Mouse (Mus musculus) hindbrain, postnatal 0 days (tissue): ENCODE measurements at regions not wholly inside any gene's neighbourhood (a gene's known extent, or its start where the extent isn't known, plus 50 kb on each side); places are given as distances from the start of the nearest gene placed in this dataset.

Experiments used
- ATAC-seq: fragments of 200-750 bp; cut with Nextera tagmentation; 2 replicates; pipeline ENCODE4 v1.8.0; 2017; ENCODE audit warnings: mild to moderate bottlenecking, moderate TSS enrichment, moderate library complexity
- DNase-seq: peaks from one replicate; pipeline ENCODE4 v3.0.0-alpha.2; 2015; ENCODE audit warnings: low spot score
- H3K27ac ChIP-seq: fragments of 300-500 bp; sonication (generic); 2 replicates; pipeline ENCODE4 v1.5.1; 2014; ENCODE audit warnings: mild to moderate bottlenecking
- H3K27me3 ChIP-seq: fragments of 300-500 bp; sonication (generic); 2 replicates; pipeline ENCODE4 v1.6.1; 2014; ENCODE audit warnings: low read length, mixed read lengths; ENCODE audit not compliant: insufficient read depth
- H3K36me3 ChIP-seq: fragments of 300-500 bp; sonication (generic); 2 replicates; pipeline ENCODE4 v1.6.1; 2014; ENCODE audit warnings: low read length, mixed read lengths; ENCODE audit not compliant: insufficient read depth
- H3K4me1 ChIP-seq: fragments of 300-500 bp; sonication (generic); 2 replicates; pipeline ENCODE4 v1.6.1; 2014; ENCODE audit warnings: antibody characterized with exemption, low read length, mixed read lengths; ENCODE audit not compliant: insufficient read depth
- H3K4me2 ChIP-seq: fragments of 300-500 bp; sonication (generic); 2 replicates; pipeline ENCODE4 v1.6.1; 2014; ENCODE audit warnings: low read depth, mild to moderate bottlenecking, low read length, moderate library complexity, mixed read lengths
- H3K4me3 ChIP-seq: fragments of 300-500 bp; sonication (generic); 2 replicates; pipeline ENCODE4 v1.5.1; 2014; ENCODE audit warnings: low read length
- H3K9ac ChIP-seq: fragments of 300-500 bp; sonication (generic); replicated peaks from 2 replicates; pipeline ENCODE4 v1.6.1; 2014; ENCODE audit warnings: mild to moderate bottlenecking, low read length, moderate library complexity, mixed read lengths
- H3K9me3 ChIP-seq: fragments of 300-500 bp; sonication (generic); 2 replicates; pipeline ENCODE4 v1.6.1; 2016; ENCODE audit warnings: low read length, mixed read lengths
- CTCF ChIP-seq: IDR thresholded peaks from 2 replicates; pipeline ENCODE4 v1.5.1; 2016; ENCODE audit warnings: antibody characterized with exemption, control low read depth, low read depth
- WGBS: fragments of 180-500 bp; shearing (Covaris S2); extraction: QIAGEN DNeasy Blood & Tissue Kit; methylation state at CpG from one replicate; pipeline ENCODE4 v1.1.7; 2014; 5-methylcytosine and 5-hydroxymethylcytosine counted together

DNA sequence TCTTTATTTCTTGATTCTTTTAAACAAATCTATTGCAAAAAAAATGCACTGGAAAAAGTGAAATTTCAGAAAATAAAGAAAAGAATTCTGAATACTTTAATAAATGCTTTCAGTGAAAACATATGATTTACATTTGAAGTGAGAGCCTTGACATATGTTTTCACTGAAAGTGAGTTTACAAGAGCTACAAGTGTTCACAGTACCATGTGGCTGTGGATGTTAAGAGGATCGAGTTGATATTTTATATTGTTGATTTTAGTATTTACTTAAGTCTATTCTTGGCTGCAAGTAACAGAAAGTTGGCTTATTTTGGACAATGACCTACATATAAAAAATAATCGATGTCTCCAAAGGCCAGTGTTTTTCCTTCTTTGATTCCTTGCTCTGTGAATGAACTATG, 607.2 kb downstream of the 1190002N15Rik start:
- Histone ChIP-seq H3K27ac (no peak overlapping the region), H3K4me3 (no peak overlapping the region), H3K27me3 (no peaks in the 10 kb centered on the region), H3K4me2 (no peak overlapping the region), H3K4me1 (no peaks in the 10 kb centered on the region), H3K9me3 (peaks cover 3% of the 10 kb centered on the region; the same call in 1 of the 2 replicates), H3K9ac (no peak overlapping the region), H3K36me3 (no peaks in the 10 kb centered on the region)
- TF ChIP-seq CTCF, result no peak
- no peak for ATAC-seq
- 84% methylated on average over 2 of the region's 2 CpGs for WGBS
- DNase-seq, result no peak

DNA sequence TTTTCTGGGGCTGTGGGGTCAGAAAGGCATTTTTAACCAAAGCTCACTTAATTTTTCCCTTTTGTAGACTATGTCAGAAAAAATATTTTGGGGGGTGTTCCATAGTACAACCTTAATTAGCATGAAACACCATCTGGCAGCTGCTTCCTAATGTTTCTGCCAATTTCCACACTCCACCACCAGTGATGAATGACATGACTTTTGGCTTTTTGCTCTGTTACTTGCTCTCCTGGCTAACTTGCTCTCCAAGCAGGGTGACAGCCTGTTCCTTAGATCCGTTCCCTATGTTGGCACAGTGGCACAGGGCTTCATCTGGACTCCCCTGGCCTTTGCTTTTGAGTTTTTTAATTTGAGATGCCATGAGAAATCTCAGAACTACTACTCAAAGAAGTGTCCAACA, 648.6 kb downstream of the 1190002N15Rik start:
- ATAC-seq, result 0 out of 2 replicates have a peak, but pooled peaks have one; percentile 32

DNA sequence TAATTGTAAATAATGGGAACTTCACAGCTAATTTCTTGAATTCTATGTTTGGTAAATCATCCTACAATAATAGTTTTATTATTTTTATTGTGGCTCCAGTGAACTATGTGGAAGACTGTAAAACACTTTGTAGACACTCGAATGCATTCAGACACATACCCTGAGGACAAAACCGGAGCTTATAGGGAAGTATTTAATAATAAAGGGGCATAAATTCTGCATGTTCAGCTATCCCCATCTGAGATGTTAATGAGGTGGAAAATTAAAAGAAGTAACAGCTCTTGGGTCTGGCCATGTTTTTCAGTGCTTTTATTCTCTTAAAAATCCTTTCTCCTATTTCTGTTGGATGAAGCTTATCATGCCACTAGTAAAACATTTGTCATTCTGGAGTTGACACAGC, 657.8 kb downstream of the 1190002N15Rik start:
- no peak overlapping the region for H3K9ac ChIP-seq
- H3K4me2 ChIP-seq, result no peak overlapping the region
- 39% methylated on average over 2 of the region's 2 CpGs for WGBS
- no peak for DNase-seq
- H3K9me3 ChIP-seq, result no peaks in the 10 kb centered on the region
- H3K36me3 ChIP-seq, result no peaks in the 10 kb centered on the region
- H3K4me1 ChIP-seq, result no peaks in the 10 kb centered on the region
- TF ChIP-seq CTCF, result no peak
- ATAC-seq, result no peak
- H3K4me3 ChIP-seq, result no peak overlapping the region
- no peak overlapping the region for H3K27ac ChIP-seq
- H3K27me3 ChIP-seq, result no peaks in the 10 kb centered on the region

More for the DNA sequence above, 648.6 kb downstream of the 1190002N15Rik start:
- Histone ChIP-seq H3K9ac (no peak overlapping the region), H3K36me3 (no peaks in the 10 kb centered on the region), H3K27me3 (no peaks in the 10 kb centered on the region), H3K4me2 (no peak overlapping the region), H3K4me1 (no peaks in the 10 kb centered on the region), H3K27ac (no peak overlapping the region), H3K9me3 (no peaks in the 10 kb centered on the region), H3K4me3 (no peak overlapping the region)
- DNase-seq, result peak; percentile 50
- WGBS, result 45% methylated on average over 1 of the region's 1 CpGs
- no peak for TF ChIP-seq CTCF

DNA sequence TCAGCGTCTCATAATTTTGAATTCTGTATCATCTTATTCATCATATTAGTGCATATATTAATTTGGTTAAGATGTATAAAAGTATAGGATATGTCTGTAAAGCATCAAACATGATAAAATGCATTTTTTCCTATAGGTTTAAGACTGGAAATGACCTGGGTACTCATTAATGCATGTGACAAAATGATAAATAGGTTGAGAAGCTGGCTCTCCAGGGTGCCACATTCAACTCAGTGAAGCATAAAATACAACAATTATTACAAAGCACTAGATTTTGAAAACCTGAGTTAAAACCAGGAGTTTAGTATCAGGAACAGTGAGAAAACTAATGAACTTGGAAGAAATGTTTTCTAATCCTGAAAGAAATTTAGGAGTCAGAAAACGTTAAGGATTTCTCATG, 658.3 kb downstream of the 1190002N15Rik start:
- ATAC-seq, result no peak
- Histone ChIP-seq H3K4me1 (no peaks in the 10 kb centered on the region), H3K36me3 (no peaks in the 10 kb centered on the region), H3K9ac (no peak overlapping the region), H3K9me3 (no peaks in the 10 kb centered on the region), H3K27me3 (no peaks in the 10 kb centered on the region), H3K4me2 (no peak overlapping the region), H3K4me3 (no peak overlapping the region), H3K27ac (no peak overlapping the region)
- DNase-seq, result no peak
- TF ChIP-seq CTCF, result no peak
- WGBS, result 52% methylated on average over 2 of the region's 2 CpGs

DNA sequence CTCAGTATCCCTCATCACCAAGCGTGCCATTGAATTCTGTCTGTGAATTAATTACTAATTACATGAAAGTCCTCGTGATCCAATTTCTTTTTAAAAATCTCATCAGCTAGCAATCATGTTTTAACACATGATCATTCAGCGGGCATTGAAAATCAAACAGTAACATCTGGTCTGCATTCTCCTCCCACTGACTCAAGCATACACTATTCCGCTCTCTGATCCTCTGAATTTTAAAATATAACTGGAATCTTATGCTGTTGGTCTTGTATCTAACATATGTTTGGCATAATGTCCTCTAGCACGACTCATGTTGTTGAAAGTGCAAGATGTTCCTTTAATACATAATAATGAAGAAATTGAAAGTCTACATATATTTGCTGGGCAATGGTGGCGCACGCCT, 667.1 kb downstream of the 1190002N15Rik start:
- H3K27me3 ChIP-seq, result no peaks in the 10 kb centered on the region
- no peak overlapping the region for H3K4me3 ChIP-seq
- DNase-seq, result no peak
- no peak overlapping the region for H3K27ac ChIP-seq
- no peaks in the 10 kb centered on the region for H3K4me1 ChIP-seq
- H3K36me3 ChIP-seq, result no peaks in the 10 kb centered on the region
- no peak overlapping the region for H3K4me2 ChIP-seq
- no peak overlapping the region for H3K9ac ChIP-seq
- ATAC-seq, result no peak
- WGBS, result 77% methylated on average over 7 of the region's 7 CpGs
- H3K9me3 ChIP-seq, result no peaks in the 10 kb centered on the region
- TF ChIP-seq CTCF, result no peak

DNA sequence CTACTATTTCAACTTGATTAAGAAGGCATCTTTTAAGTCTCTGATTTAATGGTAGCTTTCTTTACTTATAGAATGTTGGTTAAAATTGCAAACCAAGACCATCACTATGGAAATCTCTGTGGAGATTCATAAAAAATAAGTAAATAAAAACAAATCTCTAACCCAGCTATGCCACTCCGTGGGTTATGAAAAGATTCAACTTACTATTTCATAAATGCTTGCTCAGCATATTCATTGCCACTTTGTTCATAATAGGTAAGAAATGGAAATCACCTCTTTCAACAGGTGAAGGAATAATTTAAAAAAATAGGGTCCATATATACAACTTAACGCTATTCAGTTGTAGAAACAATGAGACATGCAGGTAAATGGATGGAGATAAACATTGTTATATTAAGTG, 679.9 kb downstream of the 1190002N15Rik start:
- H3K9me3 ChIP-seq, result no peaks in the 10 kb centered on the region
- 78% methylated on average over 2 of the region's 2 CpGs for WGBS
- H3K27ac ChIP-seq, result no peak overlapping the region
- H3K36me3 ChIP-seq, result no peaks in the 10 kb centered on the region
- no peaks in the 10 kb centered on the region for H3K4me1 ChIP-seq
- H3K4me2 ChIP-seq, result no peak overlapping the region
- no peaks in the 10 kb centered on the region for H3K27me3 ChIP-seq
- no peak overlapping the region for H3K9ac ChIP-seq
- H3K4me3 ChIP-seq, result no peak overlapping the region
- no peak for ATAC-seq
- no peak for DNase-seq
- no peak for TF ChIP-seq CTCF

DNA sequence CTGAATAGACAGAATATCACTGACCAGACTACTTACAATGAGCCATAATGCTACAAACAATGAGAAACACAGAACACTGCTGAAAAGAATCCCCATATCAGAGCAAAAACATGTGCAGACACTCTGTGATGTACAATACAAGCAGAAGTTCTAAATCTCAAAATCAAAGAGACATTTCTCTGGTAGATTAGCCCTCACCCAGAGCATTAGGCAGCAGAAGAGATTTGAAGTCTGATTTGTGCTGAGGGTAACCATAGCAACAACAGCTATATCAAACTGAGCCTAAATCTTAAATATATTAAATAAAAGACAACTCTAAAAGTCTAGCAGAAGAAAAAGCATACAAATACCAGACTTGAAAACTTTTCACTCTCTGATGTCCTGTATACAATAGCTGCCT, 691.5 kb downstream of the 1190002N15Rik start:
- no peak for ATAC-seq
- peak; percentile 3 for DNase-seq

More for the DNA sequence above, 691.5 kb downstream of the 1190002N15Rik start:
- no peak for TF ChIP-seq CTCF
- Histone ChIP-seq H3K4me3 (no peak overlapping the region), H3K27ac (no peak overlapping the region), H3K9ac (no peak overlapping the region), H3K36me3 (no peaks in the 10 kb centered on the region), H3K4me2 (no peak overlapping the region), H3K4me1 (no peaks in the 10 kb centered on the region), H3K27me3 (no peaks in the 10 kb centered on the region), H3K9me3 (no peaks in the 10 kb centered on the region)
